Mouse (Mus musculus): ENCODE data around the gene Olfr615.

GRCm38 (mm10) chr7:103572761-103573160 lies 16.9 kb downstream of the Olfr615 start, which contains the start of gene Olfr617:
- TF ChIP-seq MXI1 (IDR thresholded peaks at IDR 0.05; ENCODE audit: low read depth, low read length) (no peak), EP300 (IDR thresholded peaks at IDR 0.05; ENCODE audit: low read depth in 1 of 2, low read length in 2 of 2) (no peak), CTCF (IDR thresholded peaks at IDR 0.05 in 2 of 3, conservative IDR thresholded peaks at IDR 0.05 in 1 of 3; ENCODE audit: control insufficient read depth in 1 of 3, insufficient read depth in 1 of 3, low read depth in 2 of 3, low read length in 3 of 3, poor library complexity in 1 of 3, severe bottlenecking in 1 of 3) (no peak), POLR2A (IDR thresholded peaks at IDR 0.05; ENCODE audit: control insufficient read depth in 1 of 2, insufficient read depth in 1 of 2, low read depth in 1 of 2, low read length in 2 of 2, poor library complexity in 1 of 2) (no peak), HCFC1 (IDR thresholded peaks at IDR 0.05; ENCODE audit: low read depth, low read length) (no peak), TAL1 (IDR thresholded peaks at IDR 0.05; ENCODE audit: low read length) (no peak), MAFK (IDR thresholded peaks at IDR 0.05; ENCODE audit: borderline replicate concordance, low read depth, low read length) (no peak), E2F4 (IDR thresholded peaks at IDR 0.05; ENCODE audit: borderline replicate concordance, low read depth, low read length) (no peak), GABPA (IDR thresholded peaks at IDR 0.05; ENCODE audit: low read depth, low read length) (no peak), KAT2A (conservative IDR thresholded peaks at IDR 0.05; ENCODE audit: low read depth, low read length) (no peak)
